Comparison of ENCODE assay signal across 8 mouse cellular contexts in the genomic region with DNA sequence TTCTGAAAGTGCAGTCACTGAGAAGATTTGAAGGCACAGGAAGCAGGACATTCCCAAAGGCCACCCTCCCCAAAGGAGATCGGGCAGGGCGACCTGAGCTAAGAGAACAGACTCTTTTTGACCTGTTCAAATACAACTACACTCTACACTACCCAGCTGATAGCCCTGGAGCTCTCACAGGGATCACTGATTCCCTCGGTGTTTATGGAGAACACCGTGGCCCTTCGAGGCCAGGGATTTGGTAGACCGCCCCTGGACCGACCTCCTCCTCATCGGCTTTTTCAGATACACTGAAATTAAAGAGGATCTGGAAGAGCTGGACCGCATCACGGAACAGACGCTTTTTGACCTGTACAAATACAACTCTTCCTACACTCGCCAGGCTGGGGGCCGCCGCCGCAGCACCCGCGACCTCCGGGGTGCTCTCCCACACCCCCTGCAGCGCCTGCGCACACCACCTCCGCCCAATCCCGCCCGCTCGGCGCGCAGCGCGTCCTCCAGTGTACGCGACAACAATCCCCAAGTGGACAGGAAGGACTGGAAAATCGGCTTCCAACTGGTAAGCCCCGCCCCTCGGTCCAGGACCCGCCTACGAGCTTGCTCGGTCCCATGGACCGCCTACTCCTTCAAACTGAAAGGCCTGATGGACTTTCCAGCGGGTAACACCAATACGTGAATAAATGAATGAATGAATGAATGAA. TPM values are rescaled to one million over a fixed set of nuclear protein-coding genes. Genes with fewer than 3 reads are reported as not detected.
DNase-seq lines count a peak whose midpoint lies in the region; ATAC-seq and TF ChIP-seq lines count a peak whose summit lies in the region.

No protein-coding gene starts in this region.

- H3ac ChIP-seq in C2C12 (ENCODE audit: control insufficient read depth, insufficient read length, low read depth) = peak overlapping the region; percentile 65

- H3K27ac ChIP-seq in embryonic fibroblast, embryonic 13.5 days (ENCODE audit: insufficient read depth, low read length) = peak overlapping the region; percentile 28; the same call in 1 of the 2 replicates
- H3K27ac ChIP-seq in heart, embryonic 12.5 days (ENCODE audit: poor library complexity, severe bottlenecking) = no peak overlapping the region
- peak overlapping the region; percentile 64 for H3K27ac ChIP-seq in kidney, embryonic 16.5 days (ENCODE audit: low read length)
- peak overlapping the region; percentile 57 for H3K27ac ChIP-seq in liver, adult 2 months (replicated peaks; ENCODE audit: insufficient read depth, low read depth, low read length)
- no peak overlapping the region for H3K27ac ChIP-seq in midbrain, postnatal 0 days (ENCODE audit: low read depth, low read length)
- H3K27ac ChIP-seq in stomach, embryonic 16.5 days (ENCODE audit: low read length) = peak overlapping the region; percentile 46; the same call in 1 of the 2 replicates

- H3K4me2 ChIP-seq in heart, embryonic 12.5 days = peak overlapping the region; percentile 93
- peak overlapping the region; percentile 76 for H3K4me2 ChIP-seq in kidney, embryonic 16.5 days (replicated peaks; ENCODE audit: low read depth, low read length)
- peak overlapping the region; percentile 72 for H3K4me2 ChIP-seq in midbrain, postnatal 0 days (ENCODE audit: low read depth, low read length, poor library complexity, severe bottlenecking)
- H3K4me2 ChIP-seq in stomach, embryonic 16.5 days (ENCODE audit: low read depth, low read length) = peak overlapping the region; percentile 90

- peak; percentile 71 for DNase-seq in brain, adult 2 months (ENCODE audit: low read depth, low spot score)
- DNase-seq in liver, adult 2 months (ENCODE audit: extremely low read depth, low read depth, low spot score) = peak; percentile 84
- DNase-seq in midbrain, postnatal 0 days (ENCODE audit: low spot score) = peak; percentile 83

- TF ChIP-seq CTCF in C2C12 (IDR thresholded peaks at IDR 0.05; ENCODE audit: control insufficient read depth, insufficient read depth, insufficient read length) = no peak
- no peak for TF ChIP-seq CTCF in embryonic fibroblast, embryonic 13.5 days (IDR thresholded peaks at IDR 0.05; ENCODE audit: borderline replicate concordance, insufficient read depth, low read length)
- no peak for TF ChIP-seq CTCF in liver, adult 2 months (IDR thresholded peaks at IDR 0.05; ENCODE audit: low read depth, low read length)
- no peak; the same call in 1 of the 2 replicates for TF ChIP-seq CTCF in midbrain, postnatal 0 days (IDR thresholded peaks at IDR 0.05)

- ATAC-seq in heart, embryonic 12.5 days (ENCODE audit: insufficient number of reproducible peaks, low FRiP score) = peak; percentile 87
- peak; percentile 92 for ATAC-seq in kidney, embryonic 16.5 days (ENCODE audit: low FRiP score, low TSS enrichment)
- peak; percentile 76 for ATAC-seq in midbrain, postnatal 0 days (ENCODE audit: low FRiP score)
- ATAC-seq in stomach, embryonic 16.5 days (ENCODE audit: insufficient read depth, low FRiP score) = peak; percentile 96

- TF ChIP-seq POLR2A in embryonic fibroblast, embryonic 13.5 days (IDR thresholded peaks at IDR 0.05; ENCODE audit: low read depth, low read length) = peak; percentile 88
- TF ChIP-seq POLR2A in liver, adult 2 months (IDR thresholded peaks at IDR 0.05; ENCODE audit: extremely low read depth, insufficient read depth, low read length) = peak; percentile 88

- no peaks in the 10 kb centered on the region for H3K27me3 ChIP-seq in C2C12 (ENCODE audit: control insufficient read depth, insufficient read depth, insufficient read length)
- H3K27me3 ChIP-seq in heart, embryonic 12.5 days (replicated peaks) = 0 out of 2 replicates have a peak, but pooled peaks cover 11% of the 10 kb centered on the region
- H3K27me3 ChIP-seq in kidney, embryonic 16.5 days (ENCODE audit: insufficient read depth, low read length) = no peaks in the 10 kb centered on the region
- H3K27me3 ChIP-seq in liver, adult 2 months (ENCODE audit: control insufficient read depth, insufficient read depth, low read length) = no peaks in the 10 kb centered on the region
- H3K27me3 ChIP-seq in midbrain, postnatal 0 days (ENCODE audit: insufficient read depth, low read length) = no peaks in the 10 kb centered on the region
- H3K27me3 ChIP-seq in stomach, embryonic 16.5 days (ENCODE audit: control insufficient read depth, insufficient read depth, low read length) = no peaks in the 10 kb centered on the region

- H3K4me3 ChIP-seq in C2C12 (ENCODE audit: insufficient read depth, poor library complexity, severe bottlenecking) = no peak overlapping the region
- peak overlapping the region; percentile 52 for H3K4me3 ChIP-seq in embryonic fibroblast, embryonic 13.5 days (ENCODE audit: insufficient read depth, low read length)
- peak overlapping the region; percentile 68 for H3K4me3 ChIP-seq in heart, embryonic 12.5 days
- peak overlapping the region; percentile 61 for H3K4me3 ChIP-seq in kidney, embryonic 16.5 days (ENCODE audit: low read length)
- peak overlapping the region; percentile 74 for H3K4me3 ChIP-seq in liver, adult 2 months (ENCODE audit: insufficient read depth, low read depth, low read length)
- H3K4me3 ChIP-seq in midbrain, postnatal 0 days (ENCODE audit: low read depth, low read length) = peak overlapping the region; percentile 43
- peak overlapping the region; percentile 60 for H3K4me3 ChIP-seq in stomach, embryonic 16.5 days (replicated peaks; ENCODE audit: low read length)

- H3K4me1 ChIP-seq in embryonic fibroblast, embryonic 13.5 days (ENCODE audit: control insufficient read depth, insufficient read depth, low read length) = no peaks in the 10 kb centered on the region
- H3K4me1 ChIP-seq in heart, embryonic 12.5 days (replicated peaks) = 0 out of 2 replicates have a peak, but pooled peaks cover 5% of the 10 kb centered on the region
- H3K4me1 ChIP-seq in kidney, embryonic 16.5 days (ENCODE audit: insufficient read depth, low read length) = peaks cover 3% of the 10 kb centered on the region; the same call in 1 of the 2 replicates
- H3K4me1 ChIP-seq in liver, adult 2 months (ENCODE audit: control insufficient read depth, insufficient read depth, low read length) = peaks cover 2% of the 10 kb centered on the region; the same call in 1 of the 2 replicates
- no peaks in the 10 kb centered on the region for H3K4me1 ChIP-seq in midbrain, postnatal 0 days (ENCODE audit: insufficient read depth, low read length)
- peaks cover 6% of the 10 kb centered on the region; the same call in 1 of the 2 replicates for H3K4me1 ChIP-seq in stomach, embryonic 16.5 days (ENCODE audit: control insufficient read depth, insufficient read depth, low read length)

- under 1% methylated on average over 39 of the region's 39 CpGs for WGBS in heart, embryonic 12.5 days
- under 1% methylated on average over 39 of the region's 39 CpGs for WGBS in kidney, embryonic 16.5 days
- under 1% methylated on average over 39 of the region's 39 CpGs for WGBS in liver, adult 2 months
- under 1% methylated on average over 39 of the region's 39 CpGs for WGBS in midbrain, postnatal 0 days
- WGBS in stomach, embryonic 16.5 days = under 1% methylated on average over 39 of the region's 39 CpGs

- H3K79me2 ChIP-seq in C2C12 (ENCODE audit: control insufficient read depth, insufficient read depth) = no peaks in the 10 kb centered on the region
- no peaks in the 10 kb centered on the region for H3K79me2 ChIP-seq in liver, adult 2 months (ENCODE audit: control insufficient read depth, insufficient read depth, low read length)

- no peaks in the 10 kb centered on the region for H3K79me3 ChIP-seq in C2C12 (ENCODE audit: low read depth)

- H3K9me3 ChIP-seq in heart, embryonic 12.5 days (replicated peaks) = no peaks in the 10 kb centered on the region
- no peaks in the 10 kb centered on the region for H3K9me3 ChIP-seq in kidney, embryonic 16.5 days (ENCODE audit: low read length)
- H3K9me3 ChIP-seq in midbrain, postnatal 0 days (ENCODE audit: low read length) = no peaks in the 10 kb centered on the region
- H3K9me3 ChIP-seq in stomach, embryonic 16.5 days (replicated peaks; ENCODE audit: control insufficient read depth, low read length) = no peaks in the 10 kb centered on the region

- H3K36me3 ChIP-seq in C2C12 (ENCODE audit: control insufficient read depth, insufficient read depth) = no peaks in the 10 kb centered on the region
- H3K36me3 ChIP-seq in heart, embryonic 12.5 days = no peaks in the 10 kb centered on the region
- no peaks in the 10 kb centered on the region for H3K36me3 ChIP-seq in kidney, embryonic 16.5 days (ENCODE audit: insufficient read depth, low read length)
- no peaks in the 10 kb centered on the region for H3K36me3 ChIP-seq in liver, adult 2 months (ENCODE audit: control insufficient read depth, insufficient read depth, low read length)
- no peaks in the 10 kb centered on the region for H3K36me3 ChIP-seq in midbrain, postnatal 0 days (ENCODE audit: insufficient read depth, low read length)
- no peaks in the 10 kb centered on the region for H3K36me3 ChIP-seq in stomach, embryonic 16.5 days (ENCODE audit: control insufficient read depth, insufficient read depth, low read length)

- H3K9ac ChIP-seq in heart, embryonic 12.5 days = peak overlapping the region; percentile 79
- peak overlapping the region; percentile 73 for H3K9ac ChIP-seq in kidney, embryonic 16.5 days (replicated peaks; ENCODE audit: low read length)
- peak overlapping the region; percentile 79 for H3K9ac ChIP-seq in liver, adult 2 months (ENCODE audit: low read depth, low read length)
- peak overlapping the region; percentile 47 for H3K9ac ChIP-seq in midbrain, postnatal 0 days (replicated peaks; ENCODE audit: low read length, poor library complexity, severe bottlenecking)
- H3K9ac ChIP-seq in stomach, embryonic 16.5 days (ENCODE audit: low read length) = peak overlapping the region; percentile 82

RNA-seq across cellular contexts. Expression of gene Scnn1a, which starts 10.3 kb away (rescaled TPM):
- 0.16 TPM for polyA plus RNA-seq in C2C12 (2012; fragmentation: generic; extraction: Trizol)
- 0.48 and 0.70 TPM in 2 replicates for polyA plus RNA-seq in embryonic fibroblast, embryonic 13.5 days (2011; ENCODE audit: insufficient read length, low read depth, missing spikeins)
- polyA plus RNA-seq in heart, embryonic 12.5 days (2016; fragmentation: Nextera tagmentation; extraction: Ambion mirVana) = 0.70 and 0.80 TPM in 2 replicates
- polyA plus RNA-seq in kidney, embryonic 16.5 days (2015; fragmentation: Nextera tagmentation; extraction: Ambion mirVana) = 7.5 and 7.7 TPM in 2 replicates
- total RNA-seq in liver, adult 2 months (2014; rRNA removed) = 3.0 and 6.7 TPM in 2 replicates
- 16.5 and 24.8 TPM in 2 replicates for polyA plus RNA-seq in liver, adult 2 months (2012; rRNA removed)
- total RNA-seq in midbrain, postnatal 0 days (2014; rRNA removed) = 1.5 and 1.8 TPM in 2 replicates
- 1.8 TPM in 2 replicates for polyA plus RNA-seq in midbrain, postnatal 0 days (2015; fragmentation: Nextera tagmentation; extraction: Ambion mirVana)
- polyA plus RNA-seq in stomach, embryonic 16.5 days (2015; fragmentation: Nextera tagmentation; extraction: Ambion mirVana) = 5.8 and 9.7 TPM in 2 replicates

RNA-seq across cellular contexts. Expression of gene Ltbr, which starts 17.1 kb away (rescaled TPM):
- 83.0 TPM for polyA plus RNA-seq in C2C12 (2012; fragmentation: generic; extraction: Trizol)
- polyA plus RNA-seq in embryonic fibroblast, embryonic 13.5 days (2011; ENCODE audit: insufficient read length, low read depth, missing spikeins) = 67.1 and 77.6 TPM in 2 replicates
- polyA plus RNA-seq in heart, embryonic 12.5 days (2016; fragmentation: Nextera tagmentation; extraction: Ambion mirVana) = 40.9 and 41.2 TPM in 2 replicates
- 71.6 and 73.7 TPM in 2 replicates for polyA plus RNA-seq in kidney, embryonic 16.5 days (2015; fragmentation: Nextera tagmentation; extraction: Ambion mirVana)
- 55.9 and 57.1 TPM in 2 replicates for total RNA-seq in liver, adult 2 months (2014; rRNA removed)
- 102 and 106 TPM in 2 replicates for polyA plus RNA-seq in liver, adult 2 months (2012; rRNA removed)
- total RNA-seq in midbrain, postnatal 0 days (2014; rRNA removed) = 24.4 TPM in 2 replicates
- 14.5 and 15.7 TPM in 2 replicates for polyA plus RNA-seq in midbrain, postnatal 0 days (2015; fragmentation: Nextera tagmentation; extraction: Ambion mirVana)
- polyA plus RNA-seq in stomach, embryonic 16.5 days (2015; fragmentation: Nextera tagmentation; extraction: Ambion mirVana) = 69.4 and 73.1 TPM in 2 replicates

RNA-seq across cellular contexts. Expression of gene Tnfrsf1a, which starts 18.4 kb away (rescaled TPM):
- 65.4 TPM for polyA plus RNA-seq in C2C12 (2012; fragmentation: generic; extraction: Trizol)
- polyA plus RNA-seq in embryonic fibroblast, embryonic 13.5 days (2011; ENCODE audit: insufficient read length, low read depth, missing spikeins) = 126 and 140 TPM in 2 replicates
- 37.2 and 37.9 TPM in 2 replicates for polyA plus RNA-seq in heart, embryonic 12.5 days (2016; fragmentation: Nextera tagmentation; extraction: Ambion mirVana)
- 91.0 and 93.2 TPM in 2 replicates for polyA plus RNA-seq in kidney, embryonic 16.5 days (2015; fragmentation: Nextera tagmentation; extraction: Ambion mirVana)
- total RNA-seq in liver, adult 2 months (2014; rRNA removed) = 21.0 and 28.6 TPM in 2 replicates
- 89.3 and 110 TPM in 2 replicates for polyA plus RNA-seq in liver, adult 2 months (2012; rRNA removed)
- total RNA-seq in midbrain, postnatal 0 days (2014; rRNA removed) = 9.2 and 15.9 TPM in 2 replicates
- polyA plus RNA-seq in midbrain, postnatal 0 days (2015; fragmentation: Nextera tagmentation; extraction: Ambion mirVana) = 10.4 and 12.9 TPM in 2 replicates
- polyA plus RNA-seq in stomach, embryonic 16.5 days (2015; fragmentation: Nextera tagmentation; extraction: Ambion mirVana) = 82.6 and 91.1 TPM in 2 replicates

RNA-seq across cellular contexts. Expression of gene Tuba3a, which starts 44.9 kb away (rescaled TPM):
- polyA plus RNA-seq in C2C12 (2012; fragmentation: generic; extraction: Trizol) = 0.05 TPM
- not detected in 2 replicates for polyA plus RNA-seq in embryonic fibroblast, embryonic 13.5 days (2011; ENCODE audit: insufficient read length, low read depth, missing spikeins)
- not detected in 2 replicates for polyA plus RNA-seq in heart, embryonic 12.5 days (2016; fragmentation: Nextera tagmentation; extraction: Ambion mirVana)
- polyA plus RNA-seq in kidney, embryonic 16.5 days (2015; fragmentation: Nextera tagmentation; extraction: Ambion mirVana) = 0.19 and 0.65 TPM in 2 replicates
- total RNA-seq in liver, adult 2 months (2014; rRNA removed) = not detected in 2 replicates
- polyA plus RNA-seq in liver, adult 2 months (2012; rRNA removed) = 0.12 TPM in 1 of 2 replicates, not detected in the other
- total RNA-seq in midbrain, postnatal 0 days (2014; rRNA removed) = not detected in 2 replicates
- not detected in 2 replicates for polyA plus RNA-seq in midbrain, postnatal 0 days (2015; fragmentation: Nextera tagmentation; extraction: Ambion mirVana)
- polyA plus RNA-seq in stomach, embryonic 16.5 days (2015; fragmentation: Nextera tagmentation; extraction: Ambion mirVana) = 0.26 TPM in 1 of 2 replicates, not detected in the other

RNA-seq across cellular contexts. Expression of gene Plekhg6, which starts 49.8 kb away (rescaled TPM):
- polyA plus RNA-seq in C2C12 (2012; fragmentation: generic; extraction: Trizol) = 0.09 TPM
- 0.15 TPM in 1 of 2 replicates, not detected in the other for polyA plus RNA-seq in embryonic fibroblast, embryonic 13.5 days (2011; ENCODE audit: insufficient read length, low read depth, missing spikeins)
- polyA plus RNA-seq in heart, embryonic 12.5 days (2016; fragmentation: Nextera tagmentation; extraction: Ambion mirVana) = not detected in 2 replicates
- 4.9 and 6.0 TPM in 2 replicates for polyA plus RNA-seq in kidney, embryonic 16.5 days (2015; fragmentation: Nextera tagmentation; extraction: Ambion mirVana)
- total RNA-seq in liver, adult 2 months (2014; rRNA removed) = 3.0 and 3.6 TPM in 2 replicates
- 5.0 and 5.9 TPM in 2 replicates for polyA plus RNA-seq in liver, adult 2 months (2012; rRNA removed)
- 0.22 and 0.24 TPM in 2 replicates for total RNA-seq in midbrain, postnatal 0 days (2014; rRNA removed)
- polyA plus RNA-seq in midbrain, postnatal 0 days (2015; fragmentation: Nextera tagmentation; extraction: Ambion mirVana) = 0.35 and 0.54 TPM in 2 replicates
- polyA plus RNA-seq in stomach, embryonic 16.5 days (2015; fragmentation: Nextera tagmentation; extraction: Ambion mirVana) = 6.3 and 8.2 TPM in 2 replicates

Comparison
In these comparisons a context has a peak if more than half of its experiments do, and no peak if none do; other contexts are left out.
1. H3K27ac ChIP-seq: peak in embryonic fibroblast, embryonic 13.5 days (single experiment), kidney, embryonic 16.5 days (single experiment), liver, adult 2 months (single experiment) and stomach, embryonic 16.5 days (single experiment); none in heart, embryonic 12.5 days (single experiment) and midbrain, postnatal 0 days (single experiment).
2. Peak in every context shown above with its lines, with median percentiles within 50 percentile points of each other: DNase-seq, ATAC-seq, H3K4me2 ChIP-seq and H3K9ac ChIP-seq.